ENCODE assay signal across 8 mouse cellular contexts in the genomic region with DNA sequence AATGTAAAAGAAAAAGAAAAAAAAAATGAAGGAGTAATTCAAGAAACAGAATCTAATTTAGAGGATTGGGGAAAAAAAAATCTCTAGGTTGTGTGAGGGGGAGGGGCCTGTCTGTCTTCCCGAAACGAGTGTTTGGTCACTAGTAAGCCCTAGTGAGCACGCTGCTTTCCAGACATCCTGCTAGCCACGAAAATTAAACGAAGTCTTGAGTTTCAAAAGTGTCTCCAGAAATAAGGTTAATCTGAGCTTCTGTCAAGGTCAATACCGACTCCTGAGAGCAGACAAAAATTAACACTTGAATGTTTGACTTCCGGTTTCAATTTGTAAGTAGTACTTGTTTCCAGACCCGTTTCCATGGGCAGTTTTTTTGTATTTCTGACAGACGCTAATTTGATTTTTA. TPM values are rescaled to one million over a fixed set of nuclear protein-coding genes. Genes with fewer than 3 reads are reported as not detected.
DNase-seq lines count a peak whose midpoint lies in the region; ATAC-seq and TF ChIP-seq lines count a peak whose summit lies in the region.

No protein-coding gene starts in this region.

- peaks cover 0 to 6% of the 10 kb centered on the region in 2 experiments for H3K36me3 ChIP-seq in CH12.LX (replicated peaks in 1 of 2; ENCODE audit: control insufficient read depth in 1 of 2, insufficient read depth in 1 of 2, low read length in 1 of 2)
- no peaks in the 10 kb centered on the region for H3K36me3 ChIP-seq in heart, postnatal 0 days (replicated peaks; ENCODE audit: control insufficient read depth, insufficient read depth, low read length)
- H3K36me3 ChIP-seq in midbrain, embryonic 10.5 days: no peaks in the 10 kb centered on the region

- no peak for ATAC-seq in heart, postnatal 0 days (ENCODE audit: insufficient read depth, low read depth)

- in situ Hi-C loops in CH12.LX (cut with MboI; ENCODE audit: low pct_ligation_motif_present, low pct_unique_long_range_greater_than_20kb, low sequenced_read_pairs): no loop called here

- dilution Hi-C loops in CH12.LX (cut with MboI; ENCODE audit: extremely low pct_ligation_motif_present, extremely low pct_unique_long_range_greater_than_20kb, low sequenced_read_pairs): no loop called here

- peak overlapping the region; percentile 78 for H3K9ac ChIP-seq in CH12.LX (ENCODE audit: insufficient read depth, low read depth)
- peak overlapping the region; percentile 65; the same call in 1 of the 2 replicates for H3K9ac ChIP-seq in heart, postnatal 0 days (replicated peaks; ENCODE audit: low read depth, low read length)

- TF ChIP-seq CTCF in cerebellum, adult 2 months (IDR thresholded peaks at IDR 0.05; ENCODE audit: borderline replicate concordance, insufficient read depth, low read depth, low read length): no peak
- no peak for TF ChIP-seq CTCF in CH12.LX (conservative IDR thresholded peaks at IDR 0.05 in 1 of 2, IDR thresholded peaks at IDR 0.05 in 1 of 2; ENCODE audit: low read depth in 2 of 2, low read length in 2 of 2)
- TF ChIP-seq CTCF in heart, postnatal 0 days (IDR thresholded peaks at IDR 0.05; ENCODE audit: low read depth): no peak

- TF ChIP-seq RAD21 in CH12.LX (IDR thresholded peaks at IDR 0.05; ENCODE audit: low read depth, low read length): no peak

- no peak overlapping the region for H3K27ac ChIP-seq in cerebellum, adult 2 months (ENCODE audit: insufficient read depth, low read length)
- H3K27ac ChIP-seq in CH12.LX (ENCODE audit: insufficient read depth, low read depth): no peak overlapping the region
- no peak overlapping the region for H3K27ac ChIP-seq in heart, postnatal 0 days (ENCODE audit: low read depth)
- no peak overlapping the region for H3K27ac ChIP-seq in midbrain, embryonic 10.5 days (replicated peaks)

- no peaks in the 10 kb centered on the region for H3K9me3 ChIP-seq in CH12.LX (replicated peaks; ENCODE audit: low read length)
- no peaks in the 10 kb centered on the region for H3K9me3 ChIP-seq in heart, postnatal 0 days (replicated peaks; ENCODE audit: control insufficient read depth, low read length)
- H3K9me3 ChIP-seq in midbrain, embryonic 10.5 days (replicated peaks): no peaks in the 10 kb centered on the region

- DNase-seq in cerebellum, adult 2 months: peak; percentile 21 to 38
- no peak for DNase-seq in cerebellum, adult 11-12 months
- peak; percentile 55 for DNase-seq in CH12.LX (ENCODE audit: extremely low read depth)
- peak; percentile 67 for DNase-seq in embryo, embryonic 10.5 days (ENCODE audit: low spot score)
- peak; percentile 36 for DNase-seq in heart, postnatal 0 days (ENCODE audit: low spot score)
- peak; percentile 32 for DNase-seq in kidney, postnatal 14 days
- DNase-seq in midbrain, embryonic 10.5 days (ENCODE audit: low spot score): no peak
- peak; percentile 55 for DNase-seq in testis, postnatal 10 days (ENCODE audit: low spot score)

- H3K4me1 ChIP-seq in cerebellum, adult 2 months (ENCODE audit: control insufficient read depth, insufficient read depth, low read length): no peaks in the 10 kb centered on the region
- H3K4me1 ChIP-seq in CH12.LX (ENCODE audit: control insufficient read depth in 1 of 2, insufficient read depth in 2 of 2): peaks cover 10 to 46% of the 10 kb centered on the region in 2 experiments
- peaks cover 7% of the 10 kb centered on the region; the same call in 1 of the 2 replicates for H3K4me1 ChIP-seq in heart, postnatal 0 days (ENCODE audit: control insufficient read depth, insufficient read depth)
- peaks cover 32% of the 10 kb centered on the region for H3K4me1 ChIP-seq in midbrain, embryonic 10.5 days

- H3K27me3 ChIP-seq in cerebellum, adult 2 months (ENCODE audit: control insufficient read depth, insufficient read depth, low read length): no peaks in the 10 kb centered on the region
- no peaks in the 10 kb centered on the region for H3K27me3 ChIP-seq in CH12.LX (replicated peaks)
- no peaks in the 10 kb centered on the region for H3K27me3 ChIP-seq in heart, postnatal 0 days (ENCODE audit: control insufficient read depth, insufficient read depth, low read length)
- H3K27me3 ChIP-seq in midbrain, embryonic 10.5 days (ENCODE audit: low read depth, poor library complexity, severe bottlenecking): peaks cover 81% of the 10 kb centered on the region

- H3K79me2 ChIP-seq in CH12.LX (replicated peaks; ENCODE audit: control insufficient read depth, extremely low read depth, insufficient read depth, poor library complexity, severe bottlenecking): peaks cover 54% of the 10 kb centered on the region

- peak; percentile 27; the same call in 1 of the 2 replicates for TF ChIP-seq EP300 in CH12.LX (IDR thresholded peaks at IDR 0.05; ENCODE audit: low read length)
- TF ChIP-seq EP300 in heart, postnatal 0 days (IDR thresholded peaks at IDR 0.05; ENCODE audit: low read depth): no peak

- 7% methylated on average over 9 of the region's 9 CpGs for WGBS in cerebellum, adult 2 months
- WGBS in heart, postnatal 0 days: 5% methylated on average over 9 of the region's 9 CpGs
- WGBS in midbrain, embryonic 10.5 days: 14% methylated on average over 9 of the region's 9 CpGs

- peak overlapping the region; percentile 75 for H3K4me3 ChIP-seq in cerebellum, adult 2 months (replicated peaks; ENCODE audit: insufficient read depth, low read depth, low read length)
- peak overlapping the region; percentile 89 to 99 (median 97) for H3K4me3 ChIP-seq in CH12.LX (replicated peaks in 1 of 3; ENCODE audit: low read depth in 2 of 3, low read length in 2 of 3, poor library complexity in 1 of 3)
- H3K4me3 ChIP-seq in heart, postnatal 0 days (ENCODE audit: low read depth, low read length): peak overlapping the region; percentile 72
- H3K4me3 ChIP-seq in midbrain, embryonic 10.5 days: peak overlapping the region; percentile 72

- peak overlapping the region; percentile 0; the same call in 1 of the 2 replicates for H3K4me2 ChIP-seq in CH12.LX (ENCODE audit: insufficient read depth, low read depth, poor library complexity, severe bottlenecking)
- H3K4me2 ChIP-seq in heart, postnatal 0 days (ENCODE audit: low read depth, low read length): peak overlapping the region; percentile 83

- no peak for TF ChIP-seq POLR2A in cerebellum, adult 2 months (IDR thresholded peaks at IDR 0.05; ENCODE audit: borderline replicate concordance, insufficient read depth, low read length)
- no peak for TF ChIP-seq POLR2A in CH12.LX (IDR thresholded peaks at IDR 0.05; ENCODE audit: low read depth, low read length)

TF ChIP-seq in CH12.LX, 34 proteins besides CTCF, POLR2A, EP300 and RAD21 (continues in another document):
- TF ChIP-seq ELF1 (IDR thresholded peaks at IDR 0.05; ENCODE audit: low read depth, low read length) (peak; percentile 58), MAZ (IDR thresholded peaks at IDR 0.05; ENCODE audit: low read depth, low read length) (no peak), MYC (IDR thresholded peaks at IDR 0.05; ENCODE audit: low read depth, low read length) (peak; percentile 87), ETS1 (conservative IDR thresholded peaks at IDR 0.05; ENCODE audit: low read depth, low read length) (0 out of 2 replicates have a peak, but pooled peaks have one; percentile 34), SIN3A (IDR thresholded peaks at IDR 0.05; ENCODE audit: low read length) (peak; percentile 30; the same call in 1 of the 2 replicates), JUND (conservative IDR thresholded peaks at IDR 0.05; ENCODE audit: low read depth, low read length) (peak; percentile 32; the same call in 1 of the 2 replicates), POLR2AphosphoS2 (IDR thresholded peaks at IDR 0.05; ENCODE audit: low read depth, low read length) (no peak), ZC3H11A (IDR thresholded peaks at IDR 0.05; ENCODE audit: low read depth, low read length) (no peak), MEF2A (IDR thresholded peaks at IDR 0.05; ENCODE audit: borderline replicate concordance, low read depth, low read length) (no peak), NRF1 (IDR thresholded peaks at IDR 0.05; ENCODE audit: low read depth, low read length) (no peak), PAX5 (IDR thresholded peaks at IDR 0.05; ENCODE audit: low read length) (no peak), TCF12 (IDR thresholded peaks at IDR 0.05; ENCODE audit: low read depth, low read length) (no peak), ZNF384 (IDR thresholded peaks at IDR 0.05; ENCODE audit: low read depth, low read length) (peak; percentile 81), ZMIZ1 (IDR thresholded peaks at IDR 0.05; ENCODE audit: low read depth, low read length) (no peak), MXI1 (IDR thresholded peaks at IDR 0.05; ENCODE audit: low read depth, low read length) (peak; percentile 49; the same call in 1 of the 2 replicates), IRF4 (IDR thresholded peaks at IDR 0.05; ENCODE audit: low read depth, low read length) (peak; percentile 28; the same call in 1 of the 2 replicates), MAFK (IDR thresholded peaks at IDR 0.05; ENCODE audit: insufficient replicate concordance, low read length) (peak; percentile 38; the same call in 1 of the 2 replicates), E2F4 (IDR thresholded peaks at IDR 0.05; ENCODE audit: insufficient replicate concordance, low read depth, low read length) (no peak), BHLHE40 (IDR thresholded peaks at IDR 0.05; ENCODE audit: low read depth, low read length) (peak; percentile 49), USF2 (conservative IDR thresholded peaks at IDR 0.05; ENCODE audit: low read depth, low read length) (no peak), CHD2 (IDR thresholded peaks at IDR 0.05; ENCODE audit: low read length) (0 out of 2 replicates have a peak, but pooled peaks have one; percentile 42), ZKSCAN1 (IDR thresholded peaks at IDR 0.05; ENCODE audit: borderline replicate concordance, low read depth, low read length) (no peak)

RNA-seq across cellular contexts. Expression of a gene that starts 1.1 kb away (rescaled TPM):
- polyA plus RNA-seq in cerebellum, adult 2 months (2012; rRNA removed): 15.8 and 17.9 TPM in 2 replicates
- total RNA-seq in CH12.LX (2012; rRNA removed) (24.8 and 29.7 TPM in 2 replicates), CH12.LX (2014; rRNA removed) (48.2 and 54.9 TPM in 2 replicates)
- polyA plus RNA-seq in CH12.LX (2012; ENCODE audit: insufficient read length, low read depth): 37.9 and 40.6 TPM in 2 replicates
- total RNA-seq in heart, postnatal 0 days (2014; rRNA removed; ENCODE audit: low replicate concordance): 9.4 and 9.9 TPM in 2 replicates
- polyA plus RNA-seq in heart, postnatal 0 days (2015; fragmentation: Nextera tagmentation; extraction: Ambion mirVana): 7.2 and 7.4 TPM in 2 replicates
- polyA plus RNA-seq in midbrain, embryonic 10.5 days (2016; fragmentation: Nextera tagmentation; extraction: Ambion mirVana): 1.9 and 2.2 TPM in 2 replicates

RNA-seq across cellular contexts. Expression of a gene that starts 27.3 kb away (rescaled TPM):
- polyA plus RNA-seq in cerebellum, adult 2 months (2012; rRNA removed): 0.10 TPM in 1 of 2 replicates, not detected in the other
- total RNA-seq in CH12.LX (2012; rRNA removed) (not detected in 2 replicates), CH12.LX (2014; rRNA removed) (not detected in 2 replicates)
- not detected in 2 replicates for polyA plus RNA-seq in CH12.LX (2012; ENCODE audit: insufficient read length, low read depth)
- 0.34 TPM in 1 of 2 replicates, not detected in the other for total RNA-seq in heart, postnatal 0 days (2014; rRNA removed; ENCODE audit: low replicate concordance)
- not detected in 2 replicates for polyA plus RNA-seq in heart, postnatal 0 days (2015; fragmentation: Nextera tagmentation; extraction: Ambion mirVana)
- polyA plus RNA-seq in midbrain, embryonic 10.5 days (2016; fragmentation: Nextera tagmentation; extraction: Ambion mirVana): 0.11 TPM in 1 of 2 replicates, not detected in the other

Comparison
In these comparisons a context has a peak if more than half of its experiments do, and no peak if none do; other contexts are left out.
1. DNase-seq: peak in cerebellum, adult 2 months (2 of 2), CH12.LX (single experiment), embryo, embryonic 10.5 days (single experiment), heart, postnatal 0 days (single experiment), kidney, postnatal 14 days (single experiment) and testis, postnatal 10 days (single experiment); none in cerebellum, adult 11-12 months (single experiment) and midbrain, embryonic 10.5 days (single experiment).
2. Peak in every context shown above with its lines, with median percentiles within 50 percentile points of each other: H3K4me3 ChIP-seq.